Mouse (Mus musculus) brain, embryonic 14.5 days (tissue): Measurements from ENCODE around the gene Aes. TPM values are rescaled to one million over a fixed set of nuclear protein-coding genes. Genes with fewer than 3 reads are reported as not detected.

ENCODE experiments used
- DNase-seq: peaks from one replicate; pipeline ENCODE4 v3.0.0-alpha.2; 2011; ENCODE audit warnings: low read depth
- CTCF ChIP-seq: fragments of 200-500 bp; IDR thresholded peaks from 2 replicates; pipeline ENCODE4 v1.5.1; 2012; ENCODE audit warnings: inconsistent platforms, mild to moderate bottlenecking, moderate library complexity, borderline replicate concordance; ENCODE audit not compliant: insufficient read depth, insufficient read length; ENCODE audit errors: extremely low read depth
- POLR2A ChIP-seq: fragments of 200-500 bp; IDR thresholded peaks from 2 replicates; pipeline ENCODE4 v1.6.1; 2012; ENCODE audit warnings: mild to moderate bottlenecking, inconsistent platforms, borderline replicate concordance; ENCODE audit not compliant: poor library complexity, insufficient read depth, insufficient read length, severe bottlenecking; ENCODE audit errors: extremely low read depth
- polyA plus RNA-seq: library from polyadenylated mRNA; depleted of rRNA; stranded (reverse); fragments of >200 nt; gene quantifications from 2 replicates; pipeline ENCODE4 v1.2.3, GENCODE M21; 2012

Gene Aes
- polyA plus RNA-seq, 1 experiment, result 696 TPM

DNA sequence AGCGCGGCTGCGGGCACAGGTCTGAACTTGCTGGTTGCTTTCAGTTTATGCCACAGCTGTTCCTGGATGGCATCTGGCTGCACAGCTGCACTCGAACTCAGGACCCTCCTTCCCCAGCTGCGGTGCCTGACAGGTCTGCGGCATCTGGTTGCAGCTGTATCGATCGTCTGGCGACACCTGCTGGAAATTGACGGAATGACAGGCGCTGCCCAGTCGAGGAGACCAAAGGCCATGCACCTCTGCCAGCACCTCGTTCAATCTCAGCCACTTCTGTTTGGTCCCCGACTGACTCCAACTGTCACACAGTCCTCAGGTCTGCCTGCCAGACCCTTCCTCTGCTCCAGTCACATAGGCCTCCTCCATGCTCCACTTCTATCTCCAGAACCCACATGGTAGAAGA lies 32.5 kb upstream of the Aes start:
- TF ChIP-seq CTCF (peak; percentile 96), POLR2A (no peak)
- peak; percentile 47 for DNase-seq

GRCm38 (mm10) chr10:81534826-81535225 lies 24.5 kb upstream of the Aes start:
- no peak for TF ChIP-seq CTCF
- TF ChIP-seq POLR2A, result no peak

GRCm38 (mm10) chr10:81536734-81537133 lies 22.6 kb upstream of the Aes start:
- TF ChIP-seq CTCF (peak; percentile 55; the same call in 1 of the 2 replicates), POLR2A (no peak)
- DNase-seq, result no peak

More at GRCm38 (mm10) chr10:81534826-81535225, 24.5 kb upstream of the Aes start:
- no peak for DNase-seq

GRCm38 (mm10) chr10:81537429-81537828 lies 21.9 kb upstream of the Aes start:
- DNase-seq, result no peak
- TF ChIP-seq POLR2A (no peak), CTCF (no peak)

GRCm38 (mm10) chr10:81538321-81539048 lies 20.8 kb upstream of the Aes start:
- no peak for TF ChIP-seq POLR2A
- no peak for TF ChIP-seq CTCF
- no peak for DNase-seq

DNA sequence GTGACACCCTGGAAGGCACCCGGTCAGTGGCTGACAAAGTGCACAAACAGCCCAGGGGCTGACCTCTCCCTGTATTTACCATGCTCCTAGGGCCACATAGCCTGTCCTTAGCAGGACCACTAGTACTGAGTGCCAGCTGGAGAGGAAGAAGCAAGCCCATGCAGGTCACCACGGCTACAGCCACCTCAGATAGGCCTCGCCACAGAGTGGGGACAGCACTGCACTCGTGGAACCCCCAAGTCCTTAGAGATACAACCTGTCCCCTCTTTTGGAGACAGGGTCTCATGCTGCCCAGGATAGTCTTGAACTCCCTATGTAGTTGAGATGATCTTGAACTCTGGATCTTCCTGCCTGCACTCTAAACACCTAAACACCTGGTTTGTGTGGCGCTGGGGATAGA lies 17.9 kb upstream of the Aes start:
- no peak for DNase-seq
- TF ChIP-seq CTCF, result no peak
- TF ChIP-seq POLR2A, result no peak

DNA sequence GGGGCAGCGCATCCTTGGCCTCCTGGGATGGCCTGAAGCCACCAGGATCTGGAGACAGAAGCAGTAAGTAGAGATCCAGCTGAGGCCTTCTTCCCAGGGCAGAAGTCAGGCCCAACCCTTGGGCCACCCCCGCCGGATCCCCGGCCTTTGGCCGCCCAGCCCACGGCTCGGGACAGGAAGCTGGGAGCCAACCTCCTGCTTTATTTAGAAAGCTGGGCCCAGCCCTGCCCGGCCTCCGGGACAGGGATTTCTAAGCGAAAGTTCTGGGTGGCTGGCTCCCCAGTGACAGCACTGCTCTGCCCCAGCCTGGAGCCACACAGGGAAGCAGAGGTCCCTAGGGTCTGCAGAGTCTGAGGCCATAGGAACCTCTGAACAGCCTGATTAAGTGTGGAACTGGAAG lies 17.5 kb upstream of the Aes start:
- no peak for DNase-seq
- no peak for TF ChIP-seq CTCF
- TF ChIP-seq POLR2A, result no peak

GRCm38 (mm10) chr10:81542727-81543460 lies 16.4 kb upstream of the Aes start:
- DNase-seq, result no peak
- no peak for TF ChIP-seq CTCF

- no peak for DNase-seq
- no peak for TF ChIP-seq POLR2A
- no peak for TF ChIP-seq CTCF
These were observed 15.7 kb upstream of the Aes start for GRCm38 (mm10) chr10:81543633-81544032.

GRCm38 (mm10) chr10:81544296-81545160 lies 14.8 kb upstream of the Aes start:
- no peak for DNase-seq
- TF ChIP-seq CTCF, result no peak
- TF ChIP-seq POLR2A, result peak; percentile 82

- TF ChIP-seq POLR2A (peak; percentile 29; the same call in 1 of the 2 replicates), CTCF (no peak)
- DNase-seq, result peak; percentile 100
These were observed 14.0 kb upstream of the Aes start, which contains the start of gene Gna11 for GRCm38 (mm10) chr10:81545161-81545747. Gene Gna11 (minus strand): TSS chr10:81545190.
